Mouse (Mus musculus): ENCODE results near the gene Ddn. TPM values are rescaled to one million over a fixed set of nuclear protein-coding genes. Genes with fewer than 3 reads are reported as not detected.

Ddn gene
- total RNA-seq, 1 experiment: 0.22 TPM

DNA sequence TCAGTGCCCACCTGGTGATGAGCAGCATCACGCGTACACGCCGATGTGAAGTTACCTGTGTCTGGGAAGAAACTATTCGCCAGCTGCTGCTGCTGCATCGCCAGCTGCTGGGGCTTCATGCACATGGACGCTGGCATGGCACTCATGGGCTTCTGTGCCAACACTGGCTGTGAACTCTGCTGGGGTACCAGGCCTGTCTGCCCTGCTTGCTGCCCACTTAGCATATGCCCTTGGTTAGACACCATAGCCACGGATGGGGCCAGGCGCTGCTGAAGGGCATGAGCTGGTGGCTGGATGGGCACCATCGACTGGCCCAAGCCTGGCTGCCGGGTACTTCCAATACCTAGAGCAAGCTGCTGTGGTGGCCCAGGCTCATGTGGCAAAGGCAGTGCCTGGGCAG is 39.9 kb upstream of the Ddn start:
- no peak for TF ChIP-seq ZNF384 (IDR thresholded peaks at IDR 0.05; ENCODE audit: low read depth, low read length)
- TF ChIP-seq MAFK (IDR thresholded peaks at IDR 0.05; ENCODE audit: insufficient read depth, low read depth, low read length): no peak
- no peak for TF ChIP-seq HCFC1 (IDR thresholded peaks at IDR 0.05; ENCODE audit: borderline replicate concordance, insufficient read depth, low read length)
- no peak for TF ChIP-seq CHD2 (IDR thresholded peaks at IDR 0.05; ENCODE audit: low read depth, low read length)
- no peak for TF ChIP-seq ZC3H11A (IDR thresholded peaks at IDR 0.05; ENCODE audit: borderline replicate concordance, low read depth, low read length)

DNA sequence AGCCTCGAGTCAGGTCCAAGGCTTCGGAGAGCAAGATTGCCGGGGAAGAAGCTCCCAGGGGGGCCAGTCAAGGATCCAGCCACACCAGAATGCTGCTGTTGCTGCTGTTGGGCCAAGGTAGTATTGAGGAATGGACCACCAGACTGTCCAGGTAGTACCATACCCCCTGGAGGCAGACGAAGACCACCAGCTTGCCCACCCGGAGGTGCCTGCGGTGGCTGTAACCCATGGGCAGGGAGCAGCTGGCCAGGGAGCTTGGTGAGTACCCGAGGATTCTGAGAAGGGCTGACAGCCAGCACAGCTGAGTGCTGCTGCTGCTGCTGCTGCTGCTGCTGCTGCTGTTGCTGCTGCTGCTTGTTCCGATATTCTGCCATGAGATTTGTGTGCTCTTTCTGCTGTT is 36.9 kb upstream of the Ddn start:
- peaks cover 93% of the 10 kb centered on the region for H3K36me3 ChIP-seq (ENCODE audit: control insufficient read depth, insufficient read depth, low read length, poor library complexity, severe bottlenecking)
- in situ Hi-C loops (cut with MboI; ENCODE audit: low sequenced_read_pairs in 2 of 2, unreplicated experiment in 2 of 2): no loop called here
- no peaks in the 10 kb centered on the region for H3K9me3 ChIP-seq (ENCODE audit: control insufficient read depth, insufficient read depth, low read depth, low read length)
- DNase-seq (ENCODE audit: low read depth, low spot score): no peak
- H3K9ac ChIP-seq (ENCODE audit: insufficient read depth, low read depth, low read length, poor library complexity, severe bottlenecking): no peak overlapping the region
- H3K4me3 ChIP-seq (ENCODE audit: insufficient read depth in 1 of 2, low read depth in 1 of 2, low read length in 2 of 2, poor library complexity in 1 of 2, severe bottlenecking in 1 of 2): no peak overlapping the region
- no peaks in the 10 kb centered on the region; a peak in 1 of 4 replicates for H3K4me1 ChIP-seq (ENCODE audit: control insufficient read depth in 2 of 2, insufficient read depth in 2 of 2, low read length in 2 of 2, poor library complexity in 1 of 2)
- H3K27ac ChIP-seq (ENCODE audit: insufficient read depth, low read depth, low read length, poor library complexity, severe bottlenecking): no peak overlapping the region
- TF ChIP-seq HCFC1 (IDR thresholded peaks at IDR 0.05; ENCODE audit: borderline replicate concordance, insufficient read depth, low read length) (no peak), CHD2 (IDR thresholded peaks at IDR 0.05; ENCODE audit: low read depth, low read length) (no peak), MAFK (IDR thresholded peaks at IDR 0.05; ENCODE audit: insufficient read depth, low read depth, low read length) (no peak), ZNF384 (IDR thresholded peaks at IDR 0.05; ENCODE audit: low read depth, low read length) (no peak)

More for the DNA sequence above, 39.9 kb upstream of the Ddn start:
- Histone ChIP-seq H3K27ac (ENCODE audit: insufficient read depth, low read depth, low read length, poor library complexity, severe bottlenecking) (no peak overlapping the region), H3K36me3 (ENCODE audit: control insufficient read depth, insufficient read depth, low read length, poor library complexity, severe bottlenecking) (peaks cover 93% of the 10 kb centered on the region), H3K9me3 (ENCODE audit: control insufficient read depth, insufficient read depth, low read depth, low read length) (no peaks in the 10 kb centered on the region), H3K4me3 (ENCODE audit: insufficient read depth in 1 of 2, low read depth in 1 of 2, low read length in 2 of 2, poor library complexity in 1 of 2, severe bottlenecking in 1 of 2) (no peak overlapping the region), H3K4me1 (ENCODE audit: control insufficient read depth in 2 of 2, insufficient read depth in 2 of 2, low read length in 2 of 2, poor library complexity in 1 of 2) (no peaks in the 10 kb centered on the region; a peak in 1 of 4 replicates), H3K9ac (ENCODE audit: insufficient read depth, low read depth, low read length, poor library complexity, severe bottlenecking) (no peak overlapping the region)
- no peak for DNase-seq (ENCODE audit: low read depth, low spot score)
- in situ Hi-C loops (cut with MboI; ENCODE audit: low sequenced_read_pairs in 2 of 2, unreplicated experiment in 2 of 2): no loop called here

DNA sequence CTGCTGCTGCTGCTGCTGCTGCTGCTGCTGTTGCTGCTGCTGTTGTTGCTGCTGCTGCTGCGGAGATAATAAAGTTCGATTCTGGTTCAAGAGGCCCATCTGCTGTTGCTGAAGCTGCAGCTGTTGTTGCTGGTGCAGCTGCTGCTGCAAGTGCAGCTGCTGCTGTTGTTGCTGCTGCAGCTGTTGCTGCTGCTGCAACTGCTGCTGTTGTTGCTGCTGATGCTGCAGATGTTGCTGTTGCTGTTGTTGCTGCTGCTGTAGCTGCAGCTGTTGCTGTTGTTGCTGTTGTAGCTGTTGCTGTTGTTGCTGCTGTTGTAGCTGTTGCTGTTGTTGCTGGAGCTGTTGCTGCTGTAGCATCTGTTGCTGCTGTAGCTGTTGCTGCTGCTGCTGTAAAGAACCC is 35.9 kb upstream of the Ddn start:
- no peak overlapping the region for H3K9ac ChIP-seq (ENCODE audit: insufficient read depth, low read depth, low read length, poor library complexity, severe bottlenecking)
- in situ Hi-C loops (cut with MboI; ENCODE audit: low sequenced_read_pairs in 2 of 2, unreplicated experiment in 2 of 2): no loop called here
- no peaks in the 10 kb centered on the region for H3K9me3 ChIP-seq (ENCODE audit: control insufficient read depth, insufficient read depth, low read depth, low read length)
- no peak for TF ChIP-seq HCFC1 (IDR thresholded peaks at IDR 0.05; ENCODE audit: borderline replicate concordance, insufficient read depth, low read length)
- TF ChIP-seq ZC3H11A (IDR thresholded peaks at IDR 0.05; ENCODE audit: borderline replicate concordance, low read depth, low read length): no peak
- no peak for TF ChIP-seq CHD2 (IDR thresholded peaks at IDR 0.05; ENCODE audit: low read depth, low read length)
- TF ChIP-seq ZNF384 (IDR thresholded peaks at IDR 0.05; ENCODE audit: low read depth, low read length): no peak
- TF ChIP-seq MAFK (IDR thresholded peaks at IDR 0.05; ENCODE audit: insufficient read depth, low read depth, low read length): no peak
- H3K36me3 ChIP-seq (ENCODE audit: control insufficient read depth, insufficient read depth, low read length, poor library complexity, severe bottlenecking): peaks cover 93% of the 10 kb centered on the region
- no peak overlapping the region for H3K27ac ChIP-seq (ENCODE audit: insufficient read depth, low read depth, low read length, poor library complexity, severe bottlenecking)
- no peak for DNase-seq (ENCODE audit: low read depth, low spot score)
- H3K4me3 ChIP-seq (ENCODE audit: insufficient read depth in 1 of 2, low read depth in 1 of 2, low read length in 2 of 2, poor library complexity in 1 of 2, severe bottlenecking in 1 of 2): no peak overlapping the region
- H3K4me1 ChIP-seq (ENCODE audit: control insufficient read depth in 2 of 2, insufficient read depth in 2 of 2, low read length in 2 of 2, poor library complexity in 1 of 2): no peaks in the 10 kb centered on the region

DNA sequence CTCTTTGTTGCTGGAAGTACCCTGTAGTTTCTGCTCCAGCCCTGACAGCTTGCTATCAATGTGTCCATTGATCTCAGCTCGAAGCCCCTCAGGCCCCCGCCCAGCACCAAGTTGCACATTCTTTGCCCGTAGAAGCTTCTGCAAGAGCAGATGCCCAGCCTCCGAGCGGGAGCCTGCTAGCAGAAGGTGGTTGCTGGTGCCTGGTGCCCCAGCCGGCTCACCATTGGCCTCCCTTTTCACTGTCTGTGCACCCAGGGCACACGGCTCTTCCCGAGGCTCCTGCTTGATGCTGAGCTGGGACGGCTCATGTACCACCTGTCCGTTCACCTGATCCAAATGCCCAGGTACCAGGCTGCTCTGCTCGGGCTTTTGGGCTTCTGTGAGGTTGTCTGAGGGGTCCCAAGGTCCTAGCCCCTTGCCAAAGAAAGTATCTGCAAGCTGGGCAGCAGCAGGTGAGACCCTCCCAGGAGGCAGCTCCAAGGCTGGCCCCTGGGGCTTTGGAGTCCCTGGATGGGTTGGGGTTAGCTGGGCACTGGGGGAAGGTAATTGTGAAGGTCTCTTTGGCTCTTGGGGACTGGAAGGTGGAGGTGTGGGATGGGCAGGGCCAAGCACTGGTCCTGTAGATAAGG is 34.4 kb upstream of the Ddn start:
- Histone ChIP-seq H3K9me3 (ENCODE audit: control insufficient read depth, insufficient read depth, low read depth, low read length) (no peaks in the 10 kb centered on the region), H3K4me1 (ENCODE audit: control insufficient read depth in 2 of 2, insufficient read depth in 2 of 2, low read length in 2 of 2, poor library complexity in 1 of 2) (peaks cover 0 to 1% of the 10 kb centered on the region in 2 experiments; a peak in 2 of 4 replicates), H3K36me3 (ENCODE audit: control insufficient read depth, insufficient read depth, low read length, poor library complexity, severe bottlenecking) (peaks cover 92% of the 10 kb centered on the region), H3K9ac (ENCODE audit: insufficient read depth, low read depth, low read length, poor library complexity, severe bottlenecking) (no peak overlapping the region), H3K4me3 (ENCODE audit: insufficient read depth in 1 of 2, low read depth in 1 of 2, low read length in 2 of 2, poor library complexity in 1 of 2, severe bottlenecking in 1 of 2) (no peak overlapping the region), H3K27ac (ENCODE audit: insufficient read depth, low read depth, low read length, poor library complexity, severe bottlenecking) (no peak overlapping the region)
- in situ Hi-C loops (cut with MboI; ENCODE audit: low sequenced_read_pairs in 2 of 2, unreplicated experiment in 2 of 2): no loop called here
- TF ChIP-seq MAFK (IDR thresholded peaks at IDR 0.05; ENCODE audit: insufficient read depth, low read depth, low read length) (no peak), ZNF384 (IDR thresholded peaks at IDR 0.05; ENCODE audit: low read depth, low read length) (no peak), HCFC1 (IDR thresholded peaks at IDR 0.05; ENCODE audit: borderline replicate concordance, insufficient read depth, low read length) (no peak), CHD2 (IDR thresholded peaks at IDR 0.05; ENCODE audit: low read depth, low read length) (no peak), ZC3H11A (IDR thresholded peaks at IDR 0.05; ENCODE audit: borderline replicate concordance, low read depth, low read length) (no peak)
- no peak for DNase-seq (ENCODE audit: low read depth, low spot score)

Measured in ES-E14 (cell line).